Mouse (Mus musculus) right cerebral cortex, postnatal 36 days (tissue): ENCODE data around the gene Pelo.
A peak's percentile ranks its signal among the peaks of the same experiment; 100 is the strongest.

Experiments used
- DNase-seq, 2 experiments: peaks; one replicate each; pipeline ENCODE4 v3.0.0; 2022; ENCODE audit warnings: low spot score in 2 of 2, mixed read lengths in 1 of 2

The Pelo gene

GRCm38 (mm10) chr13:115090069-115090976 is at the start of gene Pelo:
TSS of gene Pelo (minus strand) at chr13:115090186.
- peak; percentile 93 to 95 for DNase-seq

GRCm38 (mm10) chr13:115138513-115138912 is 48.5 kb upstream of the Pelo start:
- no peak for DNase-seq

DNA sequence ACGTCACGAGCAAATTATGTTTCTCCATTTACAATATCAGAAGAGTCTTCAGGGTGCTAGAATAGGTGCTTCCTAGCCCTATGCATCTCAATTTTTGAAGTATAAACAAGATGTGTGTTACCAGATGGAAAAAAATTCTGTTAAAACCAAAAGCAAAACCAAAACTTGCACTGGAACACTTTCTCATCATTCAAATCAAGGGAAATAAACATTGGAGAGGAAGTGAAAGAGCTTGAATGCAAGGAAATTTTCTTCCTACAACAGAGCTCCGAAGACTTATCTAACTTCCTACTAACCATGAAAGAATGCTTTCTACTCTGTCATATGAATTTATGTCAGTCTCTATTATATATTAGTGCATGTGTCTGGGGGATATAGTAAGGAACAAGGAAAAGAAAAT is 46.8 kb upstream of the Pelo start:
- no peak for DNase-seq

GRCm38 (mm10) chr13:115132435-115132834 is 42.4 kb upstream of the Pelo start:
- no peak for DNase-seq

- no peak for DNase-seq
These were observed 41.4 kb upstream of the Pelo start for GRCm38 (mm10) chr13:115131381-115131780.

GRCm38 (mm10) chr13:115130035-115130434 is 40.0 kb upstream of the Pelo start:
- no peak for DNase-seq

- DNase-seq = no peak
These were observed 37.8 kb upstream of the Pelo start for GRCm38 (mm10) chr13:115127826-115128225.

DNA sequence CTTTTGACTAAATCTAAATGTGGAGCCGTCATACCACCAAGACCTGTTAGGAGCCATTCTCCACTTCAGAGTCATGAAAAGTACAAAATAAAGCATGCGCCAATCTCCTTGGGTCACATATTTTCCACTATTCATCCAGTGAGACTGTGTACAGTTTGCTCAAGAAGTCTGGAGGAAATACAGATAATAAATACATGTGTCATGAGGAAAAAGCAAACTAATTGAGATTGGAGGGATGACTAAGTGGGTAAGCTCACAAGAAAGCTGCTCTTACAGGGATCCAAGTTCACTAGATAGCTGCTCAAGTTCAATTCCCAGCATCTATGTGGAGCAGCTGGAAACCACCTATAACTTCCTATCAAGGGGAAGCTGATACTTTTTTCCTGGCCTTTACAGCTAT is 36.5 kb upstream of the Pelo start:
- DNase-seq = no peak

- no peak for DNase-seq
These were observed 35.1 kb upstream of the Pelo start for GRCm38 (mm10) chr13:115125130-115125529.

- DNase-seq = no peak
These were observed 34.5 kb upstream of the Pelo start for GRCm38 (mm10) chr13:115124521-115124920.

DNA sequence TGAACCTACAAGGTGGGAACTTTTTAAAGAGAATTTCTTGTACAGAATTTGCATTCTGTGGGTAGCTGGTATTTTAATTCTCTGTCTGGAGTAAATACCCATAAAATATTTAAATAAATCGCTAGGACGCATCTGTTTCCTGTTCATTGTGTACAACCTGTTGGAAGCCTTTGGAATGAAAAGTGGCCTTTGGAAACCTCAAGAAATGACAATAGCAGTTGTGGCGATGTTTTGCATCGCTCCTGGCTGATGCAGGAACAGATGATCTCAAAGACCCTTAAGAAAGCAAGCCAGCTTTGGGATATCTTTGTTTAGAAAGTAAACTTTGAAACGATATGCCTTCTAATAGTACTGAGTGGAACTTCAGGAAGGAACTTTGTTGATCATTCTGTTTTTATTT is 28.8 kb upstream of the Pelo start:
- no peak for DNase-seq

DNA sequence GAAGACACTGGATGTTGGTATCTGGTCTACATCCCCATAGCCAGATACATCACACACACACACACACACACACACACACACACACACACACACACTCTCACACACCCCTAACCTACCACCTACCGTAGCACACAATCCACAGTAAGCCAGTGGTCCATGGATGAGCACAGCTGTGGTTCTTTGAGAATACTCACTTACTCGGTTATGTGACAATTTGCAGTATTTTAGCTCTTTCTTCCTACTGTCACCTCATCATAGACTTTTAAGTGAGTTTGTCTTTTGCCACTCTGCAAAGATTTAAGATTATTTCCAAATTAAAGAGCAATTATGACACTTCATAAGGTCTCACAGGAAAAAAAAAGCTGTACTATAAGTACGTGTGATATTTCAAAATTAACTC is 28.2 kb upstream of the Pelo start:
- DNase-seq = no peak

DNA sequence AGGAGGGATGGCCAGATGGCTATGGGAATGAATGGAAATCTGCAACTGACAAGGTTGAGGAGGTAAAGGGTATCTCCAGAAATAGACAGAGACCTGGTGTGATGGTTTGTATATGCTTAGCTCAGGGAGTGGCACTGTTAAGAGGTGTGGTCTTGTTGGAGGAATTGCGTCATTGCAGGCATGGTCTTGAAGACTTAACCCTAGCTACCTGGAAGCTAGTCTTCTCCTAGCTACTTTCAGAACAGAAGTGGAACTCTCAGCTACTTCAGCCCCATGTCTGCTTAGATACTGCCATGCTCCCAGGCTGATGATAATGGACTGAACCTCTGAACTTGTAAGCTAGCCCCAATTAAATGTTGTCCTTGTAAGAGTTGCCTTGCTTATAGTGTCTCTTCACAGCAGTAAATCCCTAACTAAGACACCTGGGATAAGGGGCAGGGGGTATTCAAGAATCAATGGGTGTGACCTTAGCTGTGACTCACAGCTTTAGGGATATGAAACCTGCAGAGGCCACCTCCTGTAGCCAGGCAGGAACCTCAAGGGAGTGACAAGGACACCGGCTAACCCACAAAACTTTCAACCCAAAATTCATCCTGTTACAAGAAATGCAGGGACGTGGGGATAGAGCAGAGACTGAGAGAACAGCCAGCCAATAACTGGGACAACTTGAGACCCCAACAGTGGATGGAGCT is 27.1 kb upstream of the Pelo start:
- no peak for DNase-seq

DNA sequence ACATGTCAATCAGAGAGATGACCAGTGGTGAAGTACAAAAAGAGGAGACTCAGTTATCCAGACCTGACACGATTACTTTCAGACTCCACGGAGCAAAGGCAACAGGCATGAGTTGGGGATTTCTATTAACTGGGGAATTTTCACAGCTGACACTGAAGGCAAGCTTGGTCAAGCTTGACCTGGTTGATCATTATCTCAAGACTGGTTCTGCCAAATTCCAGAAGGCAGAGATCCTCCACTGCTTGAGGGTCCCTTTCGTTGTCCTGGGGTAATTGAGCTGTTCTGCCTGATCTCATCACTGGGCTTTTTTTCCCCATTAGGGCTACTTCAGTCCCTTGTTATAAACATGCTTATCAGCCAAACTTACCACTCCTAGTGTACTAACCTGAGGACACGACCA is 19.6 kb upstream of the Pelo start:
- DNase-seq = no peak

GRCm38 (mm10) chr13:115107436-115107835 is 17.4 kb upstream of the Pelo start:
- DNase-seq = no peak

DNA sequence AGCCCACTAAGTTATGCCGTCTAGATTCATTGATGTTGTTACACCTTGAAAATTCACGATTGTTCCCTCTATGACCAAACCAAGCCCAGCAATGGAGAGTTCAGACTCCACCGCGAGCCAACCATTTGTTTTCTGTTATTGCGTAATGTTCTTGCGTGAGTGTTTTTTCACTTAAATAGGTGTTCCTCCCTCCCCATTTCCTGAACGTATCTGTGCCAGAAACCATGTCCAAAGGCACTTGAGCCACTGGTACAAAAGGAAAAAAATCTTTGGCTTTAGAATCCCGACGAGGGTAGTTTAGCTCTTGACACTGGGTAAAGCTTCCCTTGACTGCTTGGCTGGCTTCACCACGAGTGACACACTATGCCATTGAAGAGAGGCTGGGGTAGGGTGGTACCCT is 16.2 kb upstream of the Pelo start:
- DNase-seq = no peak

DNA sequence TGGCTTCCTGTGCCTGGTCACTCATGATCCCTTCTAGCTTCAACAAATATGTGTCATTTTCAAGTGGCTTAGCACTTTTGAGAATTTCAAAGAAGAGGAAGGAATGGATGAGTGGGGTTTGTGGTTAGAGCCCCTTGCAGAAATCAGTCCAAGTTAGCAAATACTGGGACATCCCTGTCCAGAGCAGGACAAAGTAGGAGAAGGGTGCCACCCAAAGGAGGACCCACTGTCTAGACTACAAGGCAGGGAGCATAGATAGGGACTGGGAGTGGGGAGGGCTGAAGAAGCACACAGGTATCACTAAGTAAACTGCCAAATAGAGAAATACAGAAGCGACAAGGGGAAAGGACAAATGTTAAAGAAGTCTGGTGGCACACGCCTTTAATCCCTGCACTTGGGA is 12.8 kb upstream of the Pelo start:
- no peak for DNase-seq

GRCm38 (mm10) chr13:115101355-115102191 is 11.6 kb upstream of the Pelo start, which contains the start of the genes Gm49395 and Itga1:
TSS of gene Gm49395 (minus strand) at chr13:115101921.
TSS of gene Itga1 (minus strand) at chr13:115101964.
- DNase-seq = peak; percentile 8 to 22

- no peak for DNase-seq
These were observed 10.6 kb upstream of the Pelo start for GRCm38 (mm10) chr13:115100381-115101177.

- no peak for DNase-seq
These were observed 9.4 kb upstream of the Pelo start for GRCm38 (mm10) chr13:115099381-115099780.

GRCm38 (mm10) chr13:115098227-115098626 is 8.2 kb upstream of the Pelo start:
- no peak for DNase-seq
